In genomic region chr19:42454006-42454405, GRCm38 (mm10) we compare ENCODE assay signal across 16 mouse cellular contexts. TPM values are rescaled to one million over a fixed set of nuclear protein-coding genes. Genes with fewer than 3 reads are reported as not detected.
"Had no signal": no experiment of that assay in that cellular context is flagged by ENCODE, and none has a peak within 500 bp of the region (broad histone marks: within the 10 kb centered on the region; RNA-seq: fewer than 3 reads in every experiment).

No protein-coding gene starts in this region.

- H3K4me2 ChIP-seq: hindbrain, embryonic 15.5 days; limb, embryonic 15.5 days; neural tube, embryonic 12.5 days; stomach, embryonic 15.5 days had no signal

- H3K4me1 ChIP-seq: hindbrain, embryonic 15.5 days; limb, embryonic 15.5 days; stomach, embryonic 15.5 days had no signal

- DNase-seq: layer of hippocampus, adult 9-11 months; layer of hippocampus, postnatal 36 days; lung, adult 18-20 months; lung, postnatal 36 days; midbrain, embryonic 14.5 days; right cerebral cortex, postnatal 4 days; thymus, adult 18-20 months; thymus, postnatal 14 days had no signal

- H3K9me3 ChIP-seq: hindbrain, embryonic 15.5 days; limb, embryonic 15.5 days; midbrain, embryonic 10.5 days; neural tube, embryonic 12.5 days; stomach, embryonic 15.5 days had no signal

- H3K36me3 ChIP-seq: hindbrain, embryonic 15.5 days; limb, embryonic 15.5 days; midbrain, embryonic 10.5 days; neural tube, embryonic 12.5 days; stomach, embryonic 15.5 days had no signal

- H3K4me3 ChIP-seq: hindbrain, embryonic 15.5 days; limb, embryonic 15.5 days; midbrain, embryonic 10.5 days; neural tube, embryonic 12.5 days; stomach, embryonic 15.5 days had no signal

- H3K27ac ChIP-seq: hindbrain, embryonic 15.5 days; limb, embryonic 15.5 days; liver, embryonic 14.5 days; midbrain, embryonic 10.5 days; neural tube, embryonic 12.5 days; stomach, embryonic 15.5 days had no signal

- H3K9ac ChIP-seq: hindbrain, embryonic 15.5 days; limb, embryonic 15.5 days; liver, embryonic 14.5 days; neural tube, embryonic 12.5 days; stomach, embryonic 15.5 days had no signal

- H3K27me3 ChIP-seq: hindbrain, embryonic 15.5 days; neural tube, embryonic 12.5 days had no signal

RNA-seq across cellular contexts. Expression of gene Crtac1, which starts 22.4 kb away (rescaled TPM):
- total RNA-seq: megakaryocyte progenitor cell, adult 5-6 weeks had no signal
- polyA plus RNA-seq: spleen, adult 2 months had no signal
